Mouse (Mus musculus): ENCODE data around the gene Sec31a. TPM values are rescaled to one million over a fixed set of nuclear protein-coding genes. Genes with fewer than 3 reads are reported as not detected.
A peak's percentile ranks its signal among the peaks of the same experiment; 100 is the strongest.
"Not testable (repeated sequence)": the region's sequence is repeated elsewhere in the genome, so short reads cannot be mapped to it uniquely, and the experiment has no call there.

Gene Sec31a
- polyA plus RNA-seq, 1 experiment from 2014 or later, result 114 TPM

DNA sequence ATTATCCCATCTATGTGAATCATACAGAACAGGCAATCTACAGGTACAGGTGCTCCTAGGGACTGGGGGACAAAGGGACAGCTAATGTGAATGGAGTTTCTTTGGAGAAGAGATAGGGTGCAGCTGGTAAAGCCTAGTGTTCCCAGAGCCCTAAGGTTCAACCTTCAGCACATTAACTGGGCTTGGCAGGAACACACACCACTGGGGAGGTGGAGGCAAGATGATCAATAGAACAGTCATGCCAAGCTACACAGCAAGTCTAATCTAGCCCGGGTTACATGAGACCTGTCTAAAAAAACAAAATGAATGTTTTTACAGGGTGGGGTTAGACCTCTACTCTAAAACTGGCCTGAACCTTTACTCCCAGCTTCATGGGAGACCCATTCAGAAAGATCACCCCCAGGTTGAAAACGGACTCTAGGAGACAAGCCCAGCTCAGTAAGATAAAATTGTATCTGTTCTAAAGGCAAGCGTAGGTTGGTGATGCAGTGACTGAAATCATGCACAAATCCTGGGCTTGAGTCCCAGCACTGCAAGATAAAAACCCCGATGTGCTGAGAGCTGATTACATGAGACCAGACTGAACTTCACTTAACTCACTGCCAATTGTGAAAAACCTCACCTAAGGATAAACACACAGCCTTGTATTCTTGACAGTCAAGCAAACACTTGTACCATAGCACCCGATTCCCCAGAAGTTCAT is 12.1 kb upstream of the Sec31a start:
- Histone ChIP-seq H3K9me3 (no peaks in the 10 kb centered on the region), H3K36me3 (peaks cover 52% of the 10 kb centered on the region), H3K4me3 (peak overlapping the region; percentile 67), H3K4me1 (replicated peaks) (peaks cover 65% of the 10 kb centered on the region), H3K27ac (peak overlapping the region; percentile 97), H3K27me3 (ENCODE audit: insufficient read depth, poor library complexity, severe bottlenecking) (no peaks in the 10 kb centered on the region)
- WGBS, result 27% methylated on average over 5 of the region's 5 CpGs
- no peak for DNase-seq (ENCODE audit: low spot score)

DNA sequence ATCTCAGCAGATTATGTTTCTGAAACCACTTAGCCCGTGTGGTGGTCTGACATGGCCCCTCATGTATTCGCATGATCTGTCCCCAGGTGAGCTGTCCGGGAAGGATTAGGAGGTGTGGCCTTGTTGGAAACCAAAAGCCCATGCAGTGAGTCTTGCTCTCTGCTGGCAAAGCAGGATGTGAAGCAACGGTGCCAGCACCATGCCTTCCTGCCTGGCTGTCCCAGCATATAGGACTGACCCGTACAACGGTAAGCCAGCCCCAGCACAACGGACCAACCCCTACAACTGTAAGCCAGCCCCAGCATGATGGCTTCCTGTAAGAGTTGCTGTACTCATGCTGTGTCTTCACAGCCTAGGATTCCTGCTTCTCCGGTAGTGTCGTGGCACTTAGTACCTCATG is 11.2 kb upstream of the Sec31a start:
- Histone ChIP-seq H3K27ac (peak overlapping the region; percentile 29; the same call in 1 of the 2 replicates), H3K4me1 (replicated peaks) (peaks cover 71% of the 10 kb centered on the region), H3K4me3 (peak overlapping the region; percentile 67), H3K27me3 (ENCODE audit: insufficient read depth, poor library complexity, severe bottlenecking) (no peaks in the 10 kb centered on the region), H3K36me3 (peaks cover 61% of the 10 kb centered on the region), H3K9me3 (no peaks in the 10 kb centered on the region)
- DNase-seq (ENCODE audit: low spot score), result no peak
- 68% methylated on average over 9 of the region's 9 CpGs for WGBS

DNA sequence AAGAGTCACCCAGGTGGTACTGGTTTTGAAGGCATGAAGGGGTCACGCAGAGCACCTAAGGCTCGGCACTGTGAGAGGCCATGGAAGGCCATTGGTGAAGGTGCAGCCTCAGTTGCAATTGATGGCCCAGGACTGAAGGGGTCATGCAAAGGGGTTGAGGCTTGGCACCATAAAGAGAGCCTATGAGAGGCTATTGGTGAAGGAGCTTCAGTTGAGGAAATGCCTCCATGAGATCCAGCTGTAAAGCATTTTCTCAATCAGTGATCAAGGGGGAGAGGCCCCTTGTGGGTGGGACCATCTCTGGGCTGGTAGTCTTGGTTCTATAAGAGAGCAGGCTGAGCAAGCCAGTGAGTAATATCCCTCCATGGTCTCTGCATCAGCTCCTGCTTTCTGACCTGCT is 9.8 kb upstream of the Sec31a start:
- H3K27ac ChIP-seq; DNase-seq (ENCODE audit: low spot score); H3K27me3 ChIP-seq (ENCODE audit: insufficient read depth, poor library complexity, severe bottlenecking); H3K9me3 ChIP-seq: not testable (repeated sequence)
- 89% methylated on average over 2 of the region's 2 CpGs for WGBS
- peaks cover 76% of the 10 kb centered on the region for H3K36me3 ChIP-seq
- peak overlapping the region; percentile 67; the same call in 1 of the 2 replicates for H3K4me3 ChIP-seq
- H3K4me1 ChIP-seq (replicated peaks), result peaks cover 66% of the 10 kb centered on the region

GRCm38 (mm10) chr5:100424252-100424651 is 8.2 kb upstream of the Sec31a start:
- Histone ChIP-seq H3K9me3 (no peaks in the 10 kb centered on the region), H3K4me3 (peak overlapping the region; percentile 33), H3K27me3 (ENCODE audit: insufficient read depth, poor library complexity, severe bottlenecking) (no peaks in the 10 kb centered on the region), H3K36me3 (peaks cover 92% of the 10 kb centered on the region), H3K4me1 (replicated peaks) (peaks cover 57% of the 10 kb centered on the region), H3K27ac (no peak overlapping the region)
- WGBS, result 86% methylated on average over 3 of the region's 3 CpGs
- no peak for DNase-seq (ENCODE audit: low spot score)

DNA sequence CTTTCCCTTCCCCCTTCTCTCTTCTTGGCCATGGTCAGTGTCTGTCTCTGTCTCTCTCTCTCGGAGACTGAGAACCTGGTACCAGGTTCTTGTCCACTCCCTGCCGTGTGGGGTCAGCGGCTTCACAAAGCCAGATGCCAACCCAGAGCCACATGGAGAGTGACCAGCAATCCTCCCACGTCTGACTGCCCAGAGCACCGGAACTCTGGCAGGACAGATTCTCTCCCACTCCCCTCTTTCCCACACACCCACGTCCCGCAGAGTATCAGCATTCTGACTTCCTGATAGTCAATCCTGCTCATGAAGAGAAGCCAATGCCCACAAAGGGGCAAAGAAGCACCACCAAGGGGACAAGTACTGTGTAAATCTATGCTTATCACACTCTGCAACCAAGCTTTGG is 7.6 kb upstream of the Sec31a start:
- Histone ChIP-seq H3K4me1 (replicated peaks) (peaks cover 57% of the 10 kb centered on the region), H3K9me3 (no peaks in the 10 kb centered on the region), H3K4me3 (peak overlapping the region; percentile 33; the same call in 1 of the 2 replicates), H3K27ac (no peak overlapping the region), H3K36me3 (peaks cover 98% of the 10 kb centered on the region), H3K27me3 (ENCODE audit: insufficient read depth, poor library complexity, severe bottlenecking) (no peaks in the 10 kb centered on the region)
- 79% methylated on average over 7 of the region's 7 CpGs for WGBS
- DNase-seq (ENCODE audit: low spot score), result no peak

DNA sequence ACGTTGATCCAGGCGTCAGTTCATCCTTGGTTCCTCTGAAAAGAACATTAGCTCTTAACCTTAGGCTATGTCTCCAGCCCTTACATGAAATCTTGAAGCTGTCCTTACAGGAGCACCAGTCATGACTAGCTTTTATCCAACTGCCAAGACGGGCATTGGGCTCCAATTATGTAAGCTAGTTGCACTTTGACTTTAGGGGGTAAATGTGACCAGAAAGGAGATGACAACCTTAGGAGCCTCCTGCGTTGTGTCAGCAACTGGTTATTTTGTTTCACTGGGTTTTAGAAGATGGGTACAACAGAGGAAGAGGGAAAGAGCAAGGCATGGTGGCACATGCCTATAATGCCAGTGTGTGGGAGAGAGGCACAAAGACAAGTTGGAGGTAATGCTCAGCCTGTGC is 2.8 kb upstream of the Sec31a start:
- Histone ChIP-seq H3K9me3 (no peaks in the 10 kb centered on the region), H3K27ac (no peak overlapping the region), H3K36me3 (peaks cover 62% of the 10 kb centered on the region), H3K4me3 (no peak overlapping the region), H3K4me1 (replicated peaks) (peaks cover 30% of the 10 kb centered on the region), H3K27me3 (ENCODE audit: insufficient read depth, poor library complexity, severe bottlenecking) (no peaks in the 10 kb centered on the region)
- no peak for DNase-seq (ENCODE audit: low spot score)
- 72% methylated on average over 4 of the region's 4 CpGs for WGBS

- DNase-seq (ENCODE audit: low spot score), result no peak
- H3K9me3 ChIP-seq, result no peaks in the 10 kb centered on the region
- no peak overlapping the region for H3K27ac ChIP-seq
- peaks cover 22% of the 10 kb centered on the region for H3K4me1 ChIP-seq (replicated peaks)
- 87% methylated on average over 2 of the region's 2 CpGs for WGBS
- no peak overlapping the region for H3K4me3 ChIP-seq
- no peaks in the 10 kb centered on the region for H3K27me3 ChIP-seq (ENCODE audit: insufficient read depth, poor library complexity, severe bottlenecking)
- peaks cover 54% of the 10 kb centered on the region for H3K36me3 ChIP-seq
Measured at GRCm38 (mm10) chr5:100418077-100418476, 2.0 kb upstream of the Sec31a start.

DNA sequence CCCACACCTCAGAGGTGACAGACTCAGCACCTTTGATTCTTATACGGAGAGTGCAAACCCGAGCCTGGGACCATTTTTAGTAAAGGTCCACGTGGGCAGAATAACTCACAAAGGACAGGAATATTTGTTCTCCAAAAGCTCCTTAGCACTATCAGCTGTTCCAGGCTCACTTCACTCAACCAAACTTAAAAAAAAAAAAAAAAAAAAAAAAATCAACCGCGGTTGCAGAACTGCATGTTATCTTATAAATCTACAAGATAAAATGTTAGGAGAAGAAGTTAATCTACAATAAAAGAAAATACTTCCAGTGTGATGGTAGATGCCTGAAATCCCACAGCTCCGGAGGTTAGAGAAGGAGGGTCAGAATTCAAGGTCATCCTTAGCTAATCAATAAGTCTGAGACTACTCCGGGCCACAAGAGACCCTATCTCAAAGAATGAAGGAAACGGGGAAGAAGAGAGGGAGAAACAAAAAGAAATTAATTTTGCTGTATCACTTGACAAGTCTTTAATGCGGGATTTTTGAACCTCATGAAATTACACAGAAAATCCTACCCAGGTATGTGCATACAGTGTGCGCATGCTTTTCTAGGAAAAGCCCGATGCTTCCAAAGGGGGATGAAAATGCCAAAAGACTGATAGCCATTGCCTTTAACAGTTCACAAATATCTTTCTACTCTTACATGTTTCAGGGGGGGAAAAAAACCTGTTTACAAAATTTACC is 1.4 kb downstream of the Sec31a start:
- peaks cover 17% of the 10 kb centered on the region for H3K4me1 ChIP-seq (replicated peaks)
- no peaks in the 10 kb centered on the region for H3K9me3 ChIP-seq
- H3K36me3 ChIP-seq, result peaks cover 22% of the 10 kb centered on the region
- H3K27ac ChIP-seq, result no peak overlapping the region
- 78% methylated on average over 11 of the region's 11 CpGs for WGBS
- no peaks in the 10 kb centered on the region for H3K27me3 ChIP-seq (ENCODE audit: insufficient read depth, poor library complexity, severe bottlenecking)
- H3K4me3 ChIP-seq, result peak overlapping the region; percentile 88
- no peak for DNase-seq (ENCODE audit: low spot score)

GRCm38 (mm10) chr5:100412886-100413285 is 3.1 kb downstream of the Sec31a start:
- Histone ChIP-seq H3K9me3 (no peaks in the 10 kb centered on the region), H3K27ac (no peak overlapping the region), H3K36me3 (peaks cover 18% of the 10 kb centered on the region), H3K4me3 (no peak overlapping the region), H3K4me1 (replicated peaks) (peaks cover 17% of the 10 kb centered on the region), H3K27me3 (ENCODE audit: insufficient read depth, poor library complexity, severe bottlenecking) (no peaks in the 10 kb centered on the region)
- WGBS, result 88% methylated on average over 3 of the region's 3 CpGs
- DNase-seq (ENCODE audit: low spot score), result no peak

DNA sequence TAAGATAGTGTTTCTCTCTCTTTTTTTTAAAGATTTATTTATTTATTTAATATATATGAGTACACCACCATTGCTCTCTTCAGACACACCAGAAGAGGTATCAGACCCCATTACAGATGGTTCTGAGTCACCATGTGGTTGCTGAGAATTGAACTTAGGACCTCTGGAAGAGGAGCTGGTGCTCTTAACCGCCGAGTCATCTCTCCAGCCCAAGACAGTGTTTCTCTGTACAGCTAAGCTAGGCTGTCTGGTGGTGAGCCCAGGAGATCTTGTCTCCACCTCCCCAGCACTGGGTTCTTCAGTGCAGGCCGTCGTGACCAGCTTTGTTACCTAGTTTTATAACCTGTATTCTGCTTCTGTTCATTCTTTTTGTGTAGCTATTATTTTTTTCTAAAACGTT is 5.8 kb downstream of the Sec31a start:
- no peak for DNase-seq (ENCODE audit: low spot score)
- Histone ChIP-seq H3K27ac (no peak overlapping the region), H3K9me3 (no peaks in the 10 kb centered on the region), H3K4me3 (no peak overlapping the region), H3K27me3 (ENCODE audit: insufficient read depth, poor library complexity, severe bottlenecking) (no peaks in the 10 kb centered on the region), H3K4me1 (replicated peaks) (peaks cover 11% of the 10 kb centered on the region), H3K36me3 (peaks cover 33% of the 10 kb centered on the region)
- WGBS, result 91% methylated on average over 5 of the region's 5 CpGs

GRCm38 (mm10) chr5:100408485-100408884 is 7.5 kb downstream of the Sec31a start:
- Histone ChIP-seq H3K4me1 (replicated peaks) (no peaks in the 10 kb centered on the region), H3K36me3 (peaks cover 51% of the 10 kb centered on the region)

DNA sequence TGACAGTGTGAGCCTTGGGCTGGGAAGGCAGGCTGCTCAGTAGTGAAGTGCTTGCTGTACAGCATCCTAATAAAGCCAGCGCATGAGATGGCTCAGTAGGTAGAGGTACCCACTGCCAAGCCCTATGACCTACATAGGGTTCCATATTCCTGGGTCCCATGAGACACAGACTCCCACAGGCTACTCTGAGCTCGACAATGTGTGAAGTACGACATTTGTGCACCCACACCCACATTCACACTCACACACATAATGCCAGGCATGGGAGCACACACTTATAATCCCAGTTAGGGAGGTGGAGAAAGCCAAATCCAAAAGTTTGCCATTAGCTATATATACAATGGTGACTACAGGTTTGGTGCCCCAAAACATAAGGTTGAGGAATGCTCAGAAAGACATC is 19.3 kb downstream of the Sec31a start:
- H3K9me3 ChIP-seq, result no peaks in the 10 kb centered on the region
- 97% methylated on average over 3 of the region's 3 CpGs for WGBS
- no peak for DNase-seq (ENCODE audit: low spot score)
- H3K4me3 ChIP-seq, result no peak overlapping the region
- H3K36me3 ChIP-seq, result peaks cover 92% of the 10 kb centered on the region
- H3K27ac ChIP-seq, result no peak overlapping the region
- no peaks in the 10 kb centered on the region for H3K4me1 ChIP-seq (replicated peaks)
- H3K27me3 ChIP-seq (ENCODE audit: insufficient read depth, poor library complexity, severe bottlenecking), result no peaks in the 10 kb centered on the region

More at GRCm38 (mm10) chr5:100408485-100408884, 7.5 kb downstream of the Sec31a start:
- H3K4me3 ChIP-seq, result no peak overlapping the region
- no peaks in the 10 kb centered on the region for H3K27me3 ChIP-seq (ENCODE audit: insufficient read depth, poor library complexity, severe bottlenecking)
- no peak for DNase-seq (ENCODE audit: low spot score)
- no peak overlapping the region for H3K27ac ChIP-seq
- H3K9me3 ChIP-seq, result no peaks in the 10 kb centered on the region
- 90% methylated on average over 5 of the region's 5 CpGs for WGBS

- H3K9me3 ChIP-seq, result no peaks in the 10 kb centered on the region
- no peak for DNase-seq (ENCODE audit: low spot score)
- no peak overlapping the region for H3K4me3 ChIP-seq
- H3K27me3 ChIP-seq (ENCODE audit: insufficient read depth, poor library complexity, severe bottlenecking), result no peaks in the 10 kb centered on the region
- no peaks in the 10 kb centered on the region for H3K4me1 ChIP-seq (replicated peaks)
- no peak overlapping the region for H3K27ac ChIP-seq
- peaks cover 98% of the 10 kb centered on the region for H3K36me3 ChIP-seq
- 92% methylated on average over 3 of the region's 3 CpGs for WGBS
Measured at GRCm38 (mm10) chr5:100393681-100394080, 22.4 kb downstream of the Sec31a start.
